Mouse (Mus musculus) limb, embryonic 13.5 days (tissue): ENCODE results near the gene Gm20388. TPM values are rescaled to one million over a fixed set of nuclear protein-coding genes. Genes with fewer than 3 reads are reported as not detected.

Experiments
- ATAC-seq: fragments of 200-750 bp; cut with Nextera tagmentation; 2 replicates; pipeline ENCODE4 v1.8.0; 2017; ENCODE audit warnings: low read depth, moderate number of reproducible peaks, moderate TSS enrichment; ENCODE audit not compliant: low FRiP score
- H3K27ac ChIP-seq: fragments of 300-500 bp; sonication (generic); 2 replicates; pipeline ENCODE4 v1.5.1; 2015; ENCODE audit warnings: inconsistent platforms, mild to moderate bottlenecking, moderate library complexity
- H3K27me3 ChIP-seq: fragments of 300-500 bp; sonication (generic); 2 replicates; pipeline ENCODE4 v1.6.1; 2015; ENCODE audit warnings: mild to moderate bottlenecking, inconsistent platforms
- H3K36me3 ChIP-seq: fragments of 300-500 bp; sonication (generic); 2 replicates; pipeline ENCODE4 v1.6.1; 2015; ENCODE audit warnings: inconsistent platforms, mild to moderate bottlenecking, moderate library complexity
- H3K4me1 ChIP-seq: fragments of 300-500 bp; sonication (generic); 2 replicates; pipeline ENCODE4 v1.6.1; 2015; ENCODE audit warnings: inconsistent platforms
- H3K4me2 ChIP-seq: fragments of 300-500 bp; sonication (generic); replicated peaks from 2 replicates; pipeline ENCODE4 v1.6.1; 2015; ENCODE audit warnings: inconsistent platforms, mild to moderate bottlenecking, moderate library complexity
- H3K4me3 ChIP-seq: fragments of 300-500 bp; sonication (generic); 2 replicates; pipeline ENCODE4 v1.5.1; 2015; ENCODE audit warnings: moderate library complexity, mild to moderate bottlenecking, inconsistent platforms
- H3K9ac ChIP-seq: fragments of 300-500 bp; sonication (generic); 2 replicates; pipeline ENCODE4 v1.6.1; 2015; ENCODE audit warnings: mild to moderate bottlenecking, inconsistent platforms
- H3K9me3 ChIP-seq: fragments of 300-500 bp; sonication (generic); 2 replicates; pipeline ENCODE4 v1.6.1; 2016; ENCODE audit warnings: inconsistent platforms
- WGBS: fragments of 180-500 bp; shearing (Covaris S2); methylation state at CpG from one replicate; pipeline ENCODE4 v1.1.7; 2015; 5-methylcytosine and 5-hydroxymethylcytosine counted together
- polyA plus RNA-seq: library from polyadenylated mRNA; unstranded; fragments of >200 nt; fragmentation: Nextera tagmentation; extraction: Ambion mirVana; gene quantifications from 2 replicates; pipeline ENCODE4 v1.2.1, GENCODE M21; 2015

The Gm20388 gene
- polyA plus RNA-seq, 1 experiment from 2014 or later, result 7.1 TPM

- Histone ChIP-seq H3K27me3 (no peaks in the 10 kb centered on the region), H3K9me3 (no peaks in the 10 kb centered on the region), H3K36me3 (no peaks in the 10 kb centered on the region), H3K4me2 (no peak overlapping the region), H3K9ac (0 out of 2 replicates have a peak overlapping the region, but pooled peaks have one; percentile 19), H3K4me1 (peaks cover 40% of the 10 kb centered on the region), H3K27ac (no peak overlapping the region), H3K4me3 (no peak overlapping the region)
- WGBS, result 82% methylated on average over 4 of the region's 4 CpGs
- no peak for ATAC-seq
Observed at GRCm38 (mm10) chr8:120312452-120312851, 401.8 kb downstream of the Gm20388 start.

- Histone ChIP-seq H3K27me3 (no peaks in the 10 kb centered on the region), H3K4me3 (no peak overlapping the region), H3K4me2 (no peak overlapping the region), H3K9ac (no peak overlapping the region), H3K27ac (no peak overlapping the region), H3K36me3 (no peaks in the 10 kb centered on the region), H3K9me3 (no peaks in the 10 kb centered on the region), H3K4me1 (peaks cover 41% of the 10 kb centered on the region)
- ATAC-seq, result no peak
- 89% methylated on average over 3 of the region's 3 CpGs for WGBS
Observed at GRCm38 (mm10) chr8:120313674-120314073, 403.0 kb downstream of the Gm20388 start.

- H3K4me3 ChIP-seq, result no peak overlapping the region
- peaks cover 41% of the 10 kb centered on the region for H3K4me1 ChIP-seq
- WGBS, result 85% methylated on average over 5 of the region's 5 CpGs
- H3K27me3 ChIP-seq, result no peaks in the 10 kb centered on the region
- no peaks in the 10 kb centered on the region for H3K36me3 ChIP-seq
- no peak overlapping the region for H3K27ac ChIP-seq
- no peak for ATAC-seq
- H3K4me2 ChIP-seq, result no peak overlapping the region
- no peaks in the 10 kb centered on the region for H3K9me3 ChIP-seq
- no peak overlapping the region for H3K9ac ChIP-seq
Observed at GRCm38 (mm10) chr8:120314932-120315331, 404.3 kb downstream of the Gm20388 start.

GRCm38 (mm10) chr8:120315644-120316043, 405.0 kb downstream of the Gm20388 start:
- Histone ChIP-seq H3K36me3 (no peaks in the 10 kb centered on the region), H3K27me3 (no peaks in the 10 kb centered on the region), H3K4me3 (no peak overlapping the region), H3K4me2 (no peak overlapping the region), H3K27ac (no peak overlapping the region), H3K4me1 (peaks cover 41% of the 10 kb centered on the region), H3K9ac (no peak overlapping the region), H3K9me3 (no peaks in the 10 kb centered on the region)
- no peak for ATAC-seq
- WGBS, result 93% methylated on average over 4 of the region's 4 CpGs

GRCm38 (mm10) chr8:120316707-120317106, 406.1 kb downstream of the Gm20388 start:
- Histone ChIP-seq H3K9me3 (peaks cover 4% of the 10 kb centered on the region; the same call in 1 of the 2 replicates), H3K4me3 (no peak overlapping the region), H3K9ac (no peak overlapping the region), H3K4me1 (peaks cover 37% of the 10 kb centered on the region), H3K36me3 (no peaks in the 10 kb centered on the region), H3K27ac (peak overlapping the region; percentile 52; the same call in 1 of the 2 replicates), H3K4me2 (no peak overlapping the region), H3K27me3 (no peaks in the 10 kb centered on the region)
- no peak for ATAC-seq
- WGBS, result 74% methylated on average over 7 of the region's 7 CpGs

- peak; percentile 60; the same call in 1 of the 2 replicates for ATAC-seq
- 0 out of 2 replicates have a peak overlapping the region, but pooled peaks have one; percentile 7 for H3K4me2 ChIP-seq
- H3K36me3 ChIP-seq, result no peaks in the 10 kb centered on the region
- no peaks in the 10 kb centered on the region for H3K27me3 ChIP-seq
- H3K4me1 ChIP-seq, result peaks cover 41% of the 10 kb centered on the region
- no peak overlapping the region for H3K4me3 ChIP-seq
- H3K9ac ChIP-seq, result no peak overlapping the region
- 63% methylated on average over 21 of the region's 21 CpGs for WGBS
- peak overlapping the region; percentile 52; the same call in 1 of the 2 replicates for H3K27ac ChIP-seq
- peaks cover 4% of the 10 kb centered on the region; the same call in 1 of the 2 replicates for H3K9me3 ChIP-seq
Observed at GRCm38 (mm10) chr8:120317118-120317824, 406.6 kb downstream of the Gm20388 start.

- peaks cover 54% of the 10 kb centered on the region for H3K4me1 ChIP-seq
- ATAC-seq, result no peak
- no peaks in the 10 kb centered on the region for H3K27me3 ChIP-seq
- no peak overlapping the region for H3K9ac ChIP-seq
- no peak overlapping the region for H3K4me3 ChIP-seq
- no peak overlapping the region for H3K4me2 ChIP-seq
- no peaks in the 10 kb centered on the region for H3K36me3 ChIP-seq
- WGBS, result 68% methylated on average over 12 of the region's 12 CpGs
- peaks cover 4% of the 10 kb centered on the region; the same call in 1 of the 2 replicates for H3K9me3 ChIP-seq
- H3K27ac ChIP-seq, result no peak overlapping the region
Observed at GRCm38 (mm10) chr8:120318476-120318991, 407.9 kb downstream of the Gm20388 start.

- Histone ChIP-seq H3K27me3 (no peaks in the 10 kb centered on the region), H3K4me1 (peaks cover 63% of the 10 kb centered on the region), H3K9ac (no peak overlapping the region), H3K4me3 (no peak overlapping the region), H3K36me3 (no peaks in the 10 kb centered on the region), H3K9me3 (peaks cover 4% of the 10 kb centered on the region; the same call in 1 of the 2 replicates), H3K4me2 (no peak overlapping the region), H3K27ac (no peak overlapping the region)
- WGBS, result 26% methylated on average over 7 of the region's 7 CpGs
- no peak for ATAC-seq
Observed at GRCm38 (mm10) chr8:120319449-120319848, 408.8 kb downstream of the Gm20388 start.

GRCm38 (mm10) chr8:120320146-120320545, 409.5 kb downstream of the Gm20388 start:
- no peak for ATAC-seq
- 86% methylated on average over 5 of the region's 5 CpGs for WGBS
- peaks cover 70% of the 10 kb centered on the region for H3K4me1 ChIP-seq
- H3K9me3 ChIP-seq, result peaks cover 4% of the 10 kb centered on the region; the same call in 1 of the 2 replicates
- H3K36me3 ChIP-seq, result no peaks in the 10 kb centered on the region
- H3K27ac ChIP-seq, result no peak overlapping the region
- H3K27me3 ChIP-seq, result no peaks in the 10 kb centered on the region
- no peak overlapping the region for H3K4me3 ChIP-seq
- H3K9ac ChIP-seq, result no peak overlapping the region
- no peak overlapping the region for H3K4me2 ChIP-seq

GRCm38 (mm10) chr8:120321724-120322123, 411.1 kb downstream of the Gm20388 start:
- H3K9me3 ChIP-seq, result peaks cover 4% of the 10 kb centered on the region; the same call in 1 of the 2 replicates
- WGBS, result 38% methylated on average over 6 of the region's 6 CpGs
- no peak for ATAC-seq
- no peak overlapping the region for H3K9ac ChIP-seq
- H3K27ac ChIP-seq, result no peak overlapping the region
- H3K27me3 ChIP-seq, result no peaks in the 10 kb centered on the region
- peaks cover 67% of the 10 kb centered on the region for H3K4me1 ChIP-seq
- no peaks in the 10 kb centered on the region for H3K36me3 ChIP-seq
- no peak overlapping the region for H3K4me2 ChIP-seq
- no peak overlapping the region for H3K4me3 ChIP-seq

GRCm38 (mm10) chr8:120322956-120323448, 412.4 kb downstream of the Gm20388 start:
- ATAC-seq, result peak; percentile 65

GRCm38 (mm10) chr8:120324555-120324954, 413.9 kb downstream of the Gm20388 start:
- ATAC-seq, result no peak
- Histone ChIP-seq H3K4me2 (no peak overlapping the region), H3K9ac (no peak overlapping the region), H3K4me1 (peaks cover 40% of the 10 kb centered on the region), H3K4me3 (no peak overlapping the region), H3K9me3 (peaks cover 4% of the 10 kb centered on the region; the same call in 1 of the 2 replicates), H3K27me3 (no peaks in the 10 kb centered on the region), H3K36me3 (no peaks in the 10 kb centered on the region), H3K27ac (no peak overlapping the region)
- WGBS, result 66% methylated on average over 3 of the region's 3 CpGs

More at GRCm38 (mm10) chr8:120322956-120323448, 412.4 kb downstream of the Gm20388 start:
- Histone ChIP-seq H3K9me3 (peaks cover 4% of the 10 kb centered on the region; the same call in 1 of the 2 replicates), H3K36me3 (no peaks in the 10 kb centered on the region), H3K4me1 (peaks cover 54% of the 10 kb centered on the region), H3K27me3 (no peaks in the 10 kb centered on the region), H3K4me2 (peak overlapping the region; percentile 17; the same call in 1 of the 2 replicates), H3K27ac (peak overlapping the region; percentile 65), H3K9ac (peak overlapping the region; percentile 35; the same call in 1 of the 2 replicates), H3K4me3 (no peak overlapping the region)
- 16% methylated on average over 20 of the region's 20 CpGs for WGBS
